Mouse (Mus musculus): Measurements from ENCODE around the gene Crabp2.
"Not testable (repeated sequence)": the region's sequence is repeated elsewhere in the genome, so short reads cannot be mapped to it uniquely, and the experiment has no call there.

Gene Crabp2

GRCm38 (mm10) chr3:87948378-87949265, at the start of gene Crabp2:
TSS of gene Crabp2 (plus strand) at chr3:87948666.
- no peak for DNase-seq

GRCm38 (mm10) chr3:87899266-87899665, 49.2 kb upstream of the Crabp2 start:
- no peak for DNase-seq

- no peak for DNase-seq
These were observed 48.7 kb upstream of the Crabp2 start for GRCm38 (mm10) chr3:87899776-87900175.

- DNase-seq = no peak
These were observed 47.3 kb upstream of the Crabp2 start for GRCm38 (mm10) chr3:87901036-87901624.

- DNase-seq = not testable (repeated sequence)
These were observed 46.5 kb upstream of the Crabp2 start for GRCm38 (mm10) chr3:87901959-87902358.

- no peak for DNase-seq
These were observed 44.6 kb upstream of the Crabp2 start for GRCm38 (mm10) chr3:87903821-87904220.

- DNase-seq = peak; percentile 96
These were observed 42.5 kb upstream of the Crabp2 start, which contains the start of gene Hdgf for GRCm38 (mm10) chr3:87905880-87906485. TSS of gene Hdgf (plus strand) at chr3:87906321.

- peak; percentile 75 for DNase-seq
These were observed 41.9 kb upstream of the Crabp2 start for GRCm38 (mm10) chr3:87906601-87906980.

- peak; percentile 59 for DNase-seq
These were observed 41.2 kb upstream of the Crabp2 start for GRCm38 (mm10) chr3:87906981-87907857.

- peak; percentile 69 for DNase-seq
These were observed 40.6 kb upstream of the Crabp2 start for GRCm38 (mm10) chr3:87907906-87908305.

- DNase-seq = peak; percentile 17
These were observed 39.1 kb upstream of the Crabp2 start for GRCm38 (mm10) chr3:87909381-87909780.

- DNase-seq = peak; percentile 26
These were observed 38.6 kb upstream of the Crabp2 start for GRCm38 (mm10) chr3:87909874-87910273.

GRCm38 (mm10) chr3:87910573-87911141, 37.8 kb upstream of the Crabp2 start:
- DNase-seq = peak; percentile 95

- DNase-seq = no peak
These were observed 35.0 kb upstream of the Crabp2 start for GRCm38 (mm10) chr3:87913491-87913890.

- no peak for DNase-seq
These were observed 34.6 kb upstream of the Crabp2 start for GRCm38 (mm10) chr3:87913891-87914290.

GRCm38 (mm10) chr3:87916990-87917389, 31.5 kb upstream of the Crabp2 start:
- no peak for DNase-seq

GRCm38 (mm10) chr3:87918551-87918950, 29.9 kb upstream of the Crabp2 start:
- peak; percentile 13 for DNase-seq

- peak; percentile 95 for DNase-seq
These were observed 28.9 kb upstream of the Crabp2 start, which contains the start of gene Mrpl24 for GRCm38 (mm10) chr3:87919336-87920108. TSS of gene Mrpl24 (plus strand) at chr3:87919506.

- no peak for DNase-seq
These were observed 28.1 kb upstream of the Crabp2 start for GRCm38 (mm10) chr3:87920270-87920943.

GRCm38 (mm10) chr3:87924996-87925395, 23.5 kb upstream of the Crabp2 start:
- DNase-seq = peak; percentile 8

- no peak for DNase-seq
These were observed 21.0 kb upstream of the Crabp2 start for GRCm38 (mm10) chr3:87927452-87927851.
